Mouse (Mus musculus) embryonic facial prominence, embryonic 14.5 days (tissue): ENCODE results near the gene Mief1. TPM values are rescaled to one million over a fixed set of nuclear protein-coding genes. Genes with fewer than 3 reads are reported as not detected.

ENCODE experiments used
- ATAC-seq: fragments of 200-750 bp; cut with Nextera tagmentation; 2 replicates; pipeline ENCODE4 v1.8.0; 2017; ENCODE audit warnings: low read depth, moderate number of reproducible peaks, moderate TSS enrichment
- DNase-seq: peaks from one replicate; pipeline ENCODE4 v3.0.0-alpha.2; 2015; ENCODE audit warnings: low spot score
- H3K27ac ChIP-seq: fragments of 300-500 bp; sonication (generic); replicated peaks from 2 replicates; pipeline ENCODE4 v1.5.1; 2014; ENCODE audit warnings: low read depth, mild to moderate bottlenecking, low read length, moderate library complexity
- H3K27me3 ChIP-seq: fragments of 300-500 bp; sonication (generic); replicated peaks from 2 replicates; pipeline ENCODE4 v1.6.1; 2014; ENCODE audit warnings: low read length; ENCODE audit not compliant: control insufficient read depth, insufficient read depth
- H3K36me3 ChIP-seq: fragments of 300-500 bp; sonication (generic); 2 replicates; pipeline ENCODE4 v1.6.1; 2014; ENCODE audit warnings: low read length, mixed read lengths; ENCODE audit not compliant: control insufficient read depth, insufficient read depth
- H3K4me1 ChIP-seq: fragments of 300-500 bp; sonication (generic); 2 replicates; pipeline ENCODE4 v1.6.1; 2014; ENCODE audit warnings: antibody characterized with exemption, low read length; ENCODE audit not compliant: control insufficient read depth, insufficient read depth
- H3K4me2 ChIP-seq: fragments of 300-500 bp; sonication (generic); 2 replicates; pipeline ENCODE4 v1.6.1; 2014; ENCODE audit warnings: low read depth, mild to moderate bottlenecking, low read length, moderate library complexity, mixed read lengths
- H3K4me3 ChIP-seq: fragments of 300-500 bp; sonication (generic); 2 replicates; pipeline ENCODE4 v1.5.1; 2014; ENCODE audit warnings: low read depth, mild to moderate bottlenecking, low read length
- H3K9ac ChIP-seq: fragments of 300-500 bp; sonication (generic); 2 replicates; pipeline ENCODE4 v1.6.1; 2014; ENCODE audit warnings: low read depth, mild to moderate bottlenecking, low read length, moderate library complexity, mixed read lengths
- H3K9me3 ChIP-seq: fragments of 300-500 bp; sonication (generic); 2 replicates; pipeline ENCODE4 v1.6.1; 2016; ENCODE audit warnings: low read length; ENCODE audit not compliant: control insufficient read depth
- WGBS: fragments of 180-500 bp; shearing (Covaris S2); extraction: QIAGEN DNeasy Blood & Tissue Kit; methylation state at CpG from one replicate; pipeline ENCODE4 v1.1.7; 2014; 5-methylcytosine and 5-hydroxymethylcytosine counted together
- polyA plus RNA-seq: library from polyadenylated mRNA; unstranded; fragments of >200 nt; fragmentation: Nextera tagmentation; extraction: Ambion mirVana; gene quantifications from 2 replicates; pipeline ENCODE4 v1.2.1, GENCODE M21; 2014

Gene Mief1
- polyA plus RNA-seq, 1 experiment from 2014 or later = 27.9 TPM

DNA sequence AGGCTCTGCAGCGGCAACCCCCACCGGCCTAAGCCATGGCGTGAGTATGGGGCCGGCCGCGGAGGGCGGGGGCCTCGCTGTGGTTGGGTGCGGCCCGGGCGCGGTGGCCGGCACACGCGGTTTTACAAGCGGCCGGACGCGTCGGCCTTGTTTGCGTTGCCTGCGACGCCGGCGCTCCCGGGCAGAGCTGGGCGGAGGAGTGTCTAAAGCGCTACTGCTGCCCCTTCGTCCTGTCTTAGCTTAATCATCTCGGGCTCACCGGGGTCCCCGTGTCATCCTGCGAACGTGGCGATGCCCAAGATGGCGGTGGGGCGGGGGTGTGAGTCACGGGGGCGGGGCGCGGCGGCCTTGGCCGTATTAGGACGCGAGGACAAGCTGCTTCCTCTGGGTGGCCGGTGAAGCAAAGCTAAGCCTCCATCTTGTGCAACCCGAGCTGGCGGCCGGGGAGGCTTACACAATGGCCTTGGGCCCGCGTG lies 21.9 kb downstream of the Mief1 start:
- under 1% methylated on average over 27 of the region's 51 CpGs for WGBS
- H3K4me2 ChIP-seq = peak overlapping the region; percentile 94
- DNase-seq (peak; percentile 89), ATAC-seq (peak; percentile 19)
- peak overlapping the region; percentile 94 for H3K27ac ChIP-seq
- H3K27me3 ChIP-seq = no peaks in the 10 kb centered on the region
- peak overlapping the region; percentile 96 for H3K4me3 ChIP-seq
- H3K9ac ChIP-seq = peak overlapping the region; percentile 100
- H3K4me1 ChIP-seq = peaks cover 13% of the 10 kb centered on the region
- peaks cover 58% of the 10 kb centered on the region for H3K36me3 ChIP-seq
- no peaks in the 10 kb centered on the region for H3K9me3 ChIP-seq

DNA sequence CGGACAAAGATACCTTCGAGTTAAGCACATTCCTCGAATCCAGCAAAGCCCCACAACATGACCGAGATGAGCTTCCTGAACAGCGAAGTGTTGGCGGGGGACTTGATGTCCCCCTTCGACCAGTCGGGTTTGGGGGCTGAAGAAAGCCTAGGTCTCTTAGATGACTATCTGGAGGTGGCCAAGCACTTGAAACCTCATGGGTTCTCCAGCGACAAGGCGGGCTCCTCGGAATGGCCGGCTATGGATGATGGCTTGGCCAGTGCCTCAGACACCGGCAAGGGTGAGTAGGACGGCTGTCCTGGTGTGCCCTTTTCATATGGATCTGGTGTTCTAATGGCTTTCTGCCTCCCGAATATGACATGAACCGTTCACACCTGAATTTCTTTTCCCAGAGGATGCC lies 22.4 kb downstream of the Mief1 start:
- peaks cover 13% of the 10 kb centered on the region for H3K4me1 ChIP-seq

DNA sequence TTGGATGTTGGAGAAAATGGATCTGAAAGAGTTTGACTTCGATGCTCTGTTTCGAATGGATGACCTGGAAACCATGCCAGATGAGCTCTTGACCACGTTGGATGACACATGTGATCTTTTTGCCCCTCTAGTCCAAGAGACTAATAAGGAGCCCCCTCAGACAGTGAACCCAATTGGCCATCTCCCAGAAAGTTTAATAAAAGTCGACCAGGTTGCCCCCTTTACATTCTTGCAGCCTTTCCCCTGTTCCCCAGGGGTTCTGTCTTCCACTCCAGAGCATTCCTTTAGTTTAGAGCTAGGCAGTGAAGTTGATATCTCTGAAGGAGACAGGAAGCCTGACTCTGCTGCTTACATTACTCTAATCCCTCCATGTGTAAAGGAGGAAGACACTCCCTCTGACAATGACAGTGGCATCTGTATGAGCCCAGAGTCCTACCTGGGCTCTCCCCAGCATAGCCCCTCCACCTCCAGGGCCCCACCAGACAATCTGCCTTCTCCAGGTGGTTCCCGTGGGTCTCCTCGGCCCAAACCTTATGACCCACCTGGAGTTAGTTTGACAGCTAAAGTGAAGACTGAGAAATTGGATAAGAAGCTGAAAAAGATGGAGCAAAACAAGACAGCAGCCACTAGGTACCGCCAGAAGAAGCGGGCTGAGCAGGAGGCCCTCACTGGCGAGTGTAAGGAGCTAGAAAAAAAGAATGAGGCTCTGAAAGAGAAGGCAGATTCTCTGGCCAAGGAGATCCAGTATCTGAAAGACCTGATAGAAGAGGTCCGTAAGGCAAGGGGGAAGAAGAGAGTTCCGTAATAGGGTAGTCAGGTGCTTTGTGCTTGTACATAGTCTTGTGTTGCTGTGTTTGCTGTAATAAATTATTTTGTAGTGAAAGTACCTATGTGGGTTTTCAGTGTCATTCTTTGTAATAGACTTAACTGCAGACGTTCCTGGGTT lies 23.1 kb downstream of the Mief1 start:
- Histone ChIP-seq H3K27ac (peak overlapping the region; percentile 94), H3K27me3 (no peaks in the 10 kb centered on the region), H3K4me1 (peaks cover 13% of the 10 kb centered on the region), H3K4me2 (peak overlapping the region; percentile 94), H3K36me3 (peaks cover 52% of the 10 kb centered on the region), H3K9me3 (no peaks in the 10 kb centered on the region), H3K4me3 (peak overlapping the region; percentile 96), H3K9ac (peak overlapping the region; percentile 100)
- DNase-seq (no peak), ATAC-seq (no peak)
- 51% methylated on average over 12 of the region's 12 CpGs for WGBS

More for the DNA sequence above, 22.4 kb downstream of the Mief1 start:
- no peak for DNase-seq
- Histone ChIP-seq H3K27me3 (no peaks in the 10 kb centered on the region), H3K9me3 (no peaks in the 10 kb centered on the region), H3K4me3 (peak overlapping the region; percentile 96), H3K4me2 (peak overlapping the region; percentile 94), H3K9ac (peak overlapping the region; percentile 100), H3K36me3 (peaks cover 56% of the 10 kb centered on the region), H3K27ac (peak overlapping the region; percentile 94)
- 8% methylated on average over 16 of the region's 16 CpGs for WGBS
- no peak for ATAC-seq

DNA sequence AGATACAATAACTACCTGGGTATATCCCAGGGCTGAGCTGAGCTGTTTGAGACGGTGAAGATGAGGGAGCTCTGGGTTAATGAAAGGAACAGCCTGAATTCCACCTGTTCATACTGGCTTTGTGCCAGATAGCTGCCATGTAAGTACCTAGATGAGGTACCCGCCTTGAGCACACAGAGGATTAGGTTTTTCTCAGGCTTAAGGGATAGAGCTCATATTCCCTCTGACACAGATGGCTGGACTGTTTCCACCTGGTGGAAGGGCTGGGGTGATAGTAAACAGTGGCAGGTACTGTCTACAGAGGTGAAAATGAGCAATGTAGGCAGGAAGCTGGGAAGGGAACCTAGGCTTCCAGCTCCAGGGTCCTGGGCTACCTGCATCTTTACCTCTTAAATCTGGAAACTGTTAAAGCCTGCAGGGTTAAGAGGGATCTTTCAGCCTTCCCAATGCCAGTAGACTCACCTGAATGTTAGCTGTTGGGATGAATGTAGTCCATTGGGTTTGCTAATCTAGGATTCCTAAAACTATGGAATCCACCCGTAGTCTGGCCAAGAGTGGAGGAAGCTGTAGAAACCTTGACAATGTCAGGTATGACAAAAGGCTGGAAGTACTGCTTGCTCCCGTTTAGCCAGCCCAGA lies 23.9 kb downstream of the Mief1 start:
- Histone ChIP-seq H3K9me3 (no peaks in the 10 kb centered on the region), H3K27me3 (no peaks in the 10 kb centered on the region), H3K27ac (peak overlapping the region; percentile 94), H3K4me3 (peak overlapping the region; percentile 96), H3K9ac (no peak overlapping the region), H3K4me1 (peaks cover 13% of the 10 kb centered on the region), H3K4me2 (peak overlapping the region; percentile 94; the same call in 1 of the 2 replicates), H3K36me3 (peaks cover 52% of the 10 kb centered on the region)
- ATAC-seq (no peak; the same call in 1 of the 2 replicates), DNase-seq (peak; percentile 81)
- 22% methylated on average over 4 of the region's 4 CpGs for WGBS

DNA sequence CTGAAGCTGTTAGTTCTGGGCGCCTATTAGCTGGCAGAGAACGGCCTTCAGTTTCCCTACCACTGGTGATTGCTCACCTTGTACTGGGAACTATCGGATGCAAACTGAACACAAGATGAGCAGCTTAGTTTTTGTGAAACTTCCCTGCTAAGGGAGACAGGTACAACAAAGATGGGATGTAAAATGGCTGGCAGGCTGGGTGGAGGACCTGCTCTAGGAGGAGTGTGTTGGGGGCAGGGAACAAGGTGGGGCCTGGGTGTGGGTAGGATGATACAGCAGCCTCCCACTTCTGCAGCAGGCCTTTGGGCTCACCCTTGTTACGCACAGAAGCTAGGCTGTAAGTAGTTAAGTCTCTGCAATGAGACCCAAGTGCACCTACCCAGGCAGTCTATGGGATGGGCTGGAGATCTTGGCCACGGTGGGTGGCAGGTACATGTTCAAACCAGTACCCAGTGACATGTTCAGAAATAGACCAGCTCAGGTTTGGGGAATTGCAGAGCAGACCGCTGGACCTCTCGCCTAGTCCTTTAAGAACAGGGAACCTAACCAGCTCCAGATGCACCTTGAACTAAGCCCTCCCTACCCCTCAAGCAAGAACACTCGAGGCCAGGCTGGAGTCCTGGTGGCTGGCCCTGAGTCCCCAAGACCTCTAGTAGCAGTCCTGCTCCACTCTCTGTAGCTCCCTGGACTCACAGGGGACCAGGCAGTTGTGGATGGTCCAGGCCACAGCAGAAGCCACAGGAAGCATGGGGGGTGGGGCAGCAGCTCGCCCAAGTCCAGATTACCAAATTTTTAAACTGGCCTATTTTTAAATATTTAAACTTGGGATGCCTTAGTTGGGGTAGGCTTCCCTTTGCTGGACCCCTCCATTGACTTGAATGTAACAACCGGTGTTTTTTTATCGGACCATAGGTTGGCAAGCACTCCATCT lies 24.7 kb downstream of the Mief1 start:
- DNase-seq = peak; percentile 23
- Histone ChIP-seq H3K4me2 (0 out of 2 replicates have a peak overlapping the region, but pooled peaks have one; percentile 94), H3K27me3 (no peaks in the 10 kb centered on the region), H3K9ac (0 out of 2 replicates have a peak overlapping the region, but pooled peaks have one; percentile 5), H3K27ac (peak overlapping the region; percentile 94), H3K4me3 (peak overlapping the region; percentile 13; the same call in 1 of the 2 replicates), H3K9me3 (no peaks in the 10 kb centered on the region), H3K4me1 (peaks cover 16% of the 10 kb centered on the region), H3K36me3 (peaks cover 52% of the 10 kb centered on the region)
- 42% methylated on average over 11 of the region's 11 CpGs for WGBS
- no peak for ATAC-seq

DNA sequence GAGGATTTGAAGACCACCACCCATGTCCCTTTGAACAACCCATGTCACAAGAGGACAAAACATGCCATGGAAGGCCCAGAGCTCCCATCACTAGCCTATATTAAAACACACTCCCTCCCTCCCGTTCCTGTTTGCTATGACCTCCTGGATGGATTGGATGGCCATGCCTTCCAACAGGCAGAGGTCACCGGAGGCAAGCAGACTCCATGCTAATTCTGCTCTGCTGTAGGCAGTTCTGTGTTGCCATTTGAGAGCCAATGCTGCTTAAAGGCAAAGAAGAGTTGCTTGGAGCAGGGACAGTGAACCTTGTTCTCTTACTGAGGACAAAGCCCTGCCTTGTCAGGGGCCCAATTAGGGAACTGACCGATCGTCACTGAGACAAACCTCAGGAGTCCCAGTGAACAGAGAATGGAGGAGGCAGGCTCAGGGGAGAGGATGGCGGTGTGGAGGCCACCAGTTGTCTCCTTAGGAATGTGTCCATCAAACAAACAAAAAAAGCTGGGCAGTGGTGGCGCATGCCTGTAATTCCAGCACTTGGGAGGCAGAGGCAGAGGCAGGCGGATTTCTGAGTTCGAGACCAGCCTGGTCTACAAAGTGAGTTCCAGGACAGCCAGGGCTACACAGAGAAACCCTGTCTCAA lies 25.7 kb downstream of the Mief1 start:
- ATAC-seq = no peak
- WGBS = 66% methylated on average over 8 of the region's 8 CpGs
- DNase-seq = no peak
- no peaks in the 10 kb centered on the region for H3K27me3 ChIP-seq
- no peaks in the 10 kb centered on the region for H3K9me3 ChIP-seq
- H3K27ac ChIP-seq = no peak overlapping the region
- no peak overlapping the region for H3K4me3 ChIP-seq
- peaks cover 52% of the 10 kb centered on the region for H3K36me3 ChIP-seq
- H3K4me2 ChIP-seq = no peak overlapping the region
- peaks cover 10% of the 10 kb centered on the region for H3K4me1 ChIP-seq
- no peak overlapping the region for H3K9ac ChIP-seq

DNA sequence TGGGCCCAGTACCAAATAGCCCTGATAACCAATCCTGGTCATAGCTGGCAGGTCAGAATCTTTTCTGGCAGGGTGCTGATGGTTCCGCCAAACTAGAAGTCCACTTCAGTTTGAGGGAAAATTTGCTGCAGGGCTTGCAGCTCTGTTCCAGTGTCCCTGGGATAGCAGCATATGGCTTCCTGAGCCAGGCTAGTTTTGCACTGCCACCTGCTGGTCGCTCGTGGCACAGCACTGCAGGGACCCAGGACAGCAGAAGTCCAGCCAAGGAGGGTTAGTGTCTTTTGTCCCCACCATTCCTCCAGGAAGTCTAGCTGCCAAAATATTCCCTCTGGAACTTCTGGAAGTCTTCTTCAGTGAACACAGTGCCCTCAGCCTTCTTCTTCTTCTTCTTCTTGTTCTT lies 26.9 kb downstream of the Mief1 start:
- peaks cover 52% of the 10 kb centered on the region for H3K36me3 ChIP-seq
- no peak overlapping the region for H3K9ac ChIP-seq
- H3K27ac ChIP-seq = no peak overlapping the region
- 11% methylated on average over 3 of the region's 3 CpGs for WGBS
- no peaks in the 10 kb centered on the region for H3K9me3 ChIP-seq
- no peak overlapping the region for H3K4me3 ChIP-seq
- peak; percentile 82 for DNase-seq
- peaks cover 10% of the 10 kb centered on the region for H3K4me1 ChIP-seq
- H3K27me3 ChIP-seq = no peaks in the 10 kb centered on the region
- no peak for ATAC-seq
- H3K4me2 ChIP-seq = no peak overlapping the region
